Mouse (Mus musculus) CH12.LX (cell line): ENCODE results near the gene Macrod2. TPM values are rescaled to one million over a fixed set of nuclear protein-coding genes. Genes with fewer than 3 reads are reported as not detected.

Experiments
- DNase-seq: peaks from one replicate; pipeline ENCODE4 v3.0.0-alpha.2; 2013; ENCODE audit errors: extremely low read depth
- H3K27ac ChIP-seq: 2 replicates; pipeline ENCODE4 v1.5.1; 2012; ENCODE audit warnings: low read depth, mild to moderate bottlenecking, control low read depth, moderate library complexity; ENCODE audit not compliant: insufficient read depth
- H3K27me3 ChIP-seq: replicated peaks from 2 replicates; pipeline ENCODE3; 2012; ENCODE audit warnings: inconsistent platforms
- H3K36me3 ChIP-seq, 2 experiments: replicated peaks in 1 of 2; 2 replicates each; pipeline versions ENCODE3 to v1.6.1; 2012; ENCODE audit warnings: inconsistent platforms in 1 of 2, low read length in 1 of 2, mild to moderate bottlenecking in 1 of 2, mixed read lengths in 1 of 2, moderate library complexity in 1 of 2; ENCODE audit not compliant: control insufficient read depth in 1 of 2, insufficient read depth in 1 of 2
- H3K4me1 ChIP-seq, 2 experiments: 2 replicates each; pipeline ENCODE4 v1.6.1; 2012; ENCODE audit warnings: inconsistent platforms in 1 of 2, moderate library complexity in 1 of 2; ENCODE audit not compliant: insufficient read depth in 2 of 2, control insufficient read depth in 1 of 2
- H3K4me2 ChIP-seq: 2 replicates; pipeline ENCODE4 v1.6.1; 2012; ENCODE audit warnings: low read depth, mild to moderate bottlenecking, control low read depth; ENCODE audit not compliant: poor library complexity, insufficient read depth, severe bottlenecking
- H3K4me3 ChIP-seq, 3 experiments: fragments of 150-350 bp in 1 of 3; sonication (generic) in 1 of 3; replicated peaks in 1 of 3; 2 replicates each; pipeline versions ENCODE3 to v1.5.1; 2011 to 2012; ENCODE audit warnings: low read depth in 2 of 3, low read length in 2 of 3, mild to moderate bottlenecking in 2 of 3, moderate library complexity in 2 of 3, control low read depth in 1 of 3, improper control_type of control experiment in 1 of 3, inconsistent platforms in 1 of 3, mixed read lengths in 1 of 3; ENCODE audit not compliant: poor library complexity in 1 of 3
- H3K79me2 ChIP-seq: replicated peaks from 2 replicates; pipeline ENCODE4 v1.6.1; 2012; ENCODE audit warnings: mild to moderate bottlenecking, moderate library complexity; ENCODE audit not compliant: control insufficient read depth, poor library complexity, insufficient read depth, severe bottlenecking; ENCODE audit errors: extremely low read depth
- H3K9ac ChIP-seq: 2 replicates; pipeline ENCODE4 v1.6.1; 2012; ENCODE audit warnings: low read depth, mild to moderate bottlenecking, control low read depth, moderate library complexity; ENCODE audit not compliant: insufficient read depth
- H3K9me3 ChIP-seq: replicated peaks from 2 replicates; pipeline ENCODE3; 2012; ENCODE audit warnings: low read length, inconsistent platforms, mixed read lengths
- BHLHE40 ChIP-seq: IDR thresholded peaks from 2 replicates; pipeline ENCODE4 v1.6.1; 2011; ENCODE audit warnings: mild to moderate bottlenecking, low read depth, low read length, improper control_type of control experiment
- CHD1 ChIP-seq: IDR thresholded peaks from 2 replicates; pipeline ENCODE4 v1.6.1; 2012; ENCODE audit warnings: low read depth, low read length, improper control_type of control experiment, inconsistent platforms
- CHD2 ChIP-seq: IDR thresholded peaks from 2 replicates; pipeline ENCODE4 v1.6.1; 2011; ENCODE audit warnings: low read length, improper control_type of control experiment
- ETS1 ChIP-seq: conservative IDR thresholded peaks from 2 replicates; pipeline ENCODE4 v1.6.1; 2012; ENCODE audit warnings: low read depth, mild to moderate bottlenecking, inconsistent platforms, low read length, improper control_type of control experiment, moderate library complexity
- GABPA ChIP-seq: IDR thresholded peaks from 2 replicates; pipeline ENCODE4 v1.6.1; 2012; ENCODE audit warnings: low read depth, low read length, improper control_type of control experiment, inconsistent platforms; ENCODE audit not compliant: insufficient replicate concordance
- IRF4 ChIP-seq: IDR thresholded peaks from 2 replicates; pipeline ENCODE4 v1.6.1; 2014; ENCODE audit warnings: low read depth, mild to moderate bottlenecking, inconsistent platforms, low read length, improper control_type of control experiment
- JUN ChIP-seq: IDR thresholded peaks from 2 replicates; pipeline ENCODE4 v1.6.1; 2011; ENCODE audit warnings: low read depth, mild to moderate bottlenecking, low read length, improper control_type of control experiment, moderate library complexity; ENCODE audit not compliant: insufficient read depth
- MEF2A ChIP-seq: IDR thresholded peaks from 2 replicates; pipeline ENCODE4 v1.6.1; 2014; ENCODE audit warnings: low read depth, mild to moderate bottlenecking, inconsistent platforms, low read length, improper control_type of control experiment, borderline replicate concordance
- MXI1 ChIP-seq: IDR thresholded peaks from 2 replicates; pipeline ENCODE4 v1.6.1; 2011; ENCODE audit warnings: mild to moderate bottlenecking, low read depth, low read length, improper control_type of control experiment
- MYC ChIP-seq: IDR thresholded peaks from 2 replicates; pipeline ENCODE4 v1.6.1; 2011; ENCODE audit warnings: low read depth, mild to moderate bottlenecking, improper control_type of control experiment, low read length
- NRF1 ChIP-seq: IDR thresholded peaks from 2 replicates; pipeline ENCODE4 v1.6.1; 2014; ENCODE audit warnings: low read depth, mild to moderate bottlenecking, inconsistent platforms, low read length, improper control_type of control experiment, moderate library complexity
- PAX5 ChIP-seq: IDR thresholded peaks from 2 replicates; pipeline ENCODE4 v1.6.1; 2012; ENCODE audit warnings: low read length, inconsistent platforms, mixed read lengths
- POLR2A ChIP-seq: IDR thresholded peaks from 2 replicates; pipeline ENCODE4 v1.6.1; 2011; ENCODE audit warnings: low read depth, mild to moderate bottlenecking, improper control_type of control experiment, low read length
- RCOR1 ChIP-seq: conservative IDR thresholded peaks from 2 replicates; pipeline ENCODE4 v1.6.1; 2012; ENCODE audit warnings: low read depth, mild to moderate bottlenecking, inconsistent platforms, low read length, improper control_type of control experiment
- SIN3A ChIP-seq: IDR thresholded peaks from 2 replicates; pipeline ENCODE4 v1.6.1; 2012; ENCODE audit warnings: low read length, improper control_type of control experiment, inconsistent platforms
- SMC3 ChIP-seq: IDR thresholded peaks from 2 replicates; pipeline ENCODE4 v1.6.1; 2011; ENCODE audit warnings: low read depth, low read length, improper control_type of control experiment
- TBP ChIP-seq: conservative IDR thresholded peaks from 2 replicates; pipeline ENCODE4 v1.6.1; 2011; ENCODE audit warnings: low read depth, low read length, improper control_type of control experiment
- TCF12 ChIP-seq: IDR thresholded peaks from 2 replicates; pipeline ENCODE4 v1.6.1; 2014; ENCODE audit warnings: low read depth, mild to moderate bottlenecking, inconsistent platforms, low read length, improper control_type of control experiment
- UBTF ChIP-seq: IDR thresholded peaks from 2 replicates; pipeline ENCODE4 v1.6.1; 2012; ENCODE audit warnings: low read depth, mild to moderate bottlenecking, inconsistent platforms, low read length, improper control_type of control experiment, moderate library complexity
- USF2 ChIP-seq: conservative IDR thresholded peaks from 2 replicates; pipeline ENCODE4 v1.6.1; 2011; ENCODE audit warnings: low read depth, low read length, improper control_type of control experiment
- ZC3H11A ChIP-seq: IDR thresholded peaks from 2 replicates; pipeline ENCODE4 v1.6.1; 2012; ENCODE audit warnings: low read depth, mild to moderate bottlenecking, inconsistent platforms, low read length, improper control_type of control experiment
- ZKSCAN1 ChIP-seq: IDR thresholded peaks from 2 replicates; pipeline ENCODE4 v1.6.1; 2012; ENCODE audit warnings: low read depth, inconsistent platforms, low read length, improper control_type of control experiment, borderline replicate concordance
- ZMIZ1 ChIP-seq: IDR thresholded peaks from 2 replicates; pipeline ENCODE4 v1.6.1; 2012; ENCODE audit warnings: low read depth, mild to moderate bottlenecking, inconsistent platforms, low read length, improper control_type of control experiment
- ZNF384 ChIP-seq: IDR thresholded peaks from 2 replicates; pipeline ENCODE4 v1.6.1; 2012; ENCODE audit warnings: low read depth, low read length, improper control_type of control experiment, inconsistent platforms
- dilution Hi-C: fragments of 300-500 bp; cut with MboI; formaldehyde crosslinking; loops from 2 replicates; pipeline ENCODE4 v1.14.3; 2020; ENCODE audit warnings: low sequenced_read_pairs; ENCODE audit not compliant: extremely low pct_unique_long_range_greater_than_20kb, extremely low pct_ligation_motif_present
- in situ Hi-C: fragments of 300-500 bp; cut with MboI; formaldehyde crosslinking; loops from 3 replicates; pipeline ENCODE4 v1.14.3; 2019; ENCODE audit warnings: low sequenced_read_pairs, low pct_ligation_motif_present, low pct_unique_long_range_greater_than_20kb, mixed read lengths
- polyA plus RNA-seq: library from polyadenylated mRNA; unstranded; fragments of >175 nt; gene quantifications from 2 replicates; pipeline ENCODE4 v1.2.1, GENCODE M21; 2012; ENCODE audit warnings: low read depth; ENCODE audit not compliant: insufficient read length
- total RNA-seq, 2 experiments: library from RNA; depleted of rRNA; stranded (reverse); fragments of 300-350 nt in 1 of 2; fragments of >200 nt in 1 of 2; gene quantifications; 2 replicates each; pipeline ENCODE4 v1.2.3; 2012 to 2014

Macrod2 gene
- total and polyA plus RNA-seq, 3 experiments = not detected

DNA sequence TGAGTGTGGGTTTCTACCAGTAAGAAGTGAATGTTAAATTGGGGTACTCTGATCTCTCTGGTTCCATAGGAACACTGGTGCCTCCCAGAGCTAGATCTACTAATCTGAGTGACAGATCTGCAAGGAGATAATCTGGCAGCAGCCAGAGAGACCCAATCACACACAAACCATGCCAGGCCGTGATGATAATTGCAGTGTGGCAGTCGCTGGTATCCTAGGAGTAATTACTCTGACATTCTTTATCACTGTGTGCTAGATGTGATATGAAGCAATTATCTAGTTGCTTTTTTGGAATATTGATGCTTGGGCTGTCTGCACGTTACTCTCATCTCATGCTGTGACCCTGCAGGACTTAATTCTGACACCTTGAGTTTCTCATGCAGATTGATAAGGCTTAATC, 1518.4 kb downstream of the Macrod2 start:
- dilution Hi-C loops (no loop called here), in situ Hi-C loops (no loop called here)
- Histone ChIP-seq H3K4me3 (no peak overlapping the region), H3K27ac (no peak overlapping the region), H3K4me1 (no peaks in the 10 kb centered on the region), H3K27me3 (no peaks in the 10 kb centered on the region), H3K4me2 (no peak overlapping the region), H3K9me3 (peaks cover 50% of the 10 kb centered on the region), H3K9ac (no peak overlapping the region), H3K79me2 (no peaks in the 10 kb centered on the region), H3K36me3 (no peaks in the 10 kb centered on the region)
- TF ChIP-seq USF2 = no peak
- no peak for TF ChIP-seq MEF2A
- TF ChIP-seq PAX5 = no peak
- no peak for TF ChIP-seq BHLHE40
- TF ChIP-seq SIN3A = no peak
- TF ChIP-seq ZKSCAN1 = no peak
- no peak for TF ChIP-seq CHD2
- TF ChIP-seq ZC3H11A = no peak
- no peak for TF ChIP-seq ZNF384
- TF ChIP-seq MYC = no peak
- no peak for TF ChIP-seq MXI1
- TF ChIP-seq GABPA = no peak
- TF ChIP-seq CHD1 = no peak
- TF ChIP-seq RCOR1 = no peak
- no peak for TF ChIP-seq IRF4
- TF ChIP-seq TBP = no peak
- no peak for TF ChIP-seq ETS1
- no peak for TF ChIP-seq JUN
- TF ChIP-seq SMC3 = no peak
- no peak for TF ChIP-seq POLR2A
- no peak for DNase-seq

DNA sequence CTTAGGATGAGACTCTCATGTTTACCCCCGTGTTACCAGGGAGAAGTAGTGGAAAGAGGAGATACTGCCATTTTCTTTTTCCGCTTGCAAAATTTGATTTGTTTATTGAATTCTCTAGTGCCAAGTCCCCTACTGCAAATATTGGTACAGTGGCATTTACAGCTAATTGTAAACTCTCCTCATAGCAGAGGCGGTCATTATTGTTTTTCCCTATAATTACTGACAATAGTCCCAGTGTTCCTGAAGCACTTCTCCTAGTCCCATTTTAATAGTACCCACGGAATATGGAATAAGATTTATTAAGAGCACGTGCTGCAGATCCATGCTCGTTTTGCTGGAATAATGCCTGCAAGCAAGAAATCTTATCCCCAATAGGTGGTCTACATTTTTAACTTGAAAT, 1518.8 kb downstream of the Macrod2 start:
- Histone ChIP-seq H3K4me1 (no peaks in the 10 kb centered on the region), H3K36me3 (no peaks in the 10 kb centered on the region), H3K27ac (no peak overlapping the region), H3K4me2 (no peak overlapping the region), H3K79me2 (no peaks in the 10 kb centered on the region), H3K9ac (no peak overlapping the region), H3K27me3 (no peaks in the 10 kb centered on the region), H3K4me3 (no peak overlapping the region), H3K9me3 (peaks cover 47% of the 10 kb centered on the region)
- no peak for DNase-seq
- in situ Hi-C loops = no loop called here
- TF ChIP-seq CHD2 (no peak), MEF2A (no peak), PAX5 (no peak), UBTF (no peak), USF2 (no peak), NRF1 (no peak), ZMIZ1 (no peak), TCF12 (no peak)
- dilution Hi-C loops = no loop called here
